Mouse (Mus musculus): ENCODE results near the gene Gng8. TPM values are rescaled to one million over a fixed set of nuclear protein-coding genes. Genes with fewer than 3 reads are reported as not detected.

Gng8 gene
- polyA plus RNA-seq, 2 experiments: 17.8 to 63.3 TPM

- DNase-seq (ENCODE audit: low spot score): no peak
- WGBS: 91% methylated on average over 32 of the region's 32 CpGs
These were observed 24.1 kb downstream of the Gng8 start for GRCm38 (mm10) chr7:16915461-16916340.

GRCm38 (mm10) chr7:16916342-16917265, 25.0 kb downstream of the Gng8 start:
- no peak for TF ChIP-seq POLR2A (IDR thresholded peaks at IDR 0.05; ENCODE audit: borderline replicate concordance, extremely low read depth, insufficient read depth, insufficient read length)
- WGBS: 87% methylated on average over 30 of the region's 30 CpGs
- H3K9ac ChIP-seq (ENCODE audit: low read depth, low read length, severe bottlenecking): no peak overlapping the region
- peaks cover 63% of the 10 kb centered on the region for H3K36me3 ChIP-seq (ENCODE audit: control insufficient read depth, insufficient read depth, low read length)
- peaks cover 25% of the 10 kb centered on the region for H3K4me1 ChIP-seq (ENCODE audit: control insufficient read depth, insufficient read depth, low read length)
- no peaks in the 10 kb centered on the region for H3K27me3 ChIP-seq (ENCODE audit: control insufficient read depth, insufficient read depth, low read length)
- no peaks in the 10 kb centered on the region for H3K9me3 ChIP-seq (ENCODE audit: control insufficient read depth, low read length)
- DNase-seq (ENCODE audit: low spot score): no peak
- no peak overlapping the region for H3K27ac ChIP-seq (replicated peaks; ENCODE audit: low read depth, low read length)
- no peak overlapping the region for H3K4me3 ChIP-seq (replicated peaks; ENCODE audit: low read length)
- H3K4me2 ChIP-seq (replicated peaks; ENCODE audit: low read depth, low read length, severe bottlenecking): no peak overlapping the region
- ATAC-seq (ENCODE audit: low FRiP score, low read depth): no peak

More at GRCm38 (mm10) chr7:16915461-16916340, 24.1 kb downstream of the Gng8 start:
- H3K4me1 ChIP-seq (ENCODE audit: control insufficient read depth, insufficient read depth, low read length): peaks cover 16% of the 10 kb centered on the region
- no peak overlapping the region for H3K27ac ChIP-seq (replicated peaks; ENCODE audit: low read depth, low read length)
- TF ChIP-seq POLR2A (IDR thresholded peaks at IDR 0.05; ENCODE audit: borderline replicate concordance, extremely low read depth, insufficient read depth, insufficient read length): no peak
- no peaks in the 10 kb centered on the region for H3K9me3 ChIP-seq (ENCODE audit: control insufficient read depth, low read length)
- H3K4me3 ChIP-seq (replicated peaks; ENCODE audit: low read length): no peak overlapping the region
- no peaks in the 10 kb centered on the region for H3K27me3 ChIP-seq (ENCODE audit: control insufficient read depth, insufficient read depth, low read length)
- no peak overlapping the region for H3K9ac ChIP-seq (ENCODE audit: low read depth, low read length, severe bottlenecking)
- peaks cover 63% of the 10 kb centered on the region for H3K36me3 ChIP-seq (ENCODE audit: control insufficient read depth, insufficient read depth, low read length)
- no peak for ATAC-seq (ENCODE audit: low FRiP score, low read depth)
- no peak overlapping the region for H3K4me2 ChIP-seq (replicated peaks; ENCODE audit: low read depth, low read length, severe bottlenecking)

- Histone ChIP-seq H3K27me3 (ENCODE audit: control insufficient read depth, insufficient read depth, low read length) (no peaks in the 10 kb centered on the region), H3K9me3 (ENCODE audit: control insufficient read depth, low read length) (no peaks in the 10 kb centered on the region), H3K4me2 (replicated peaks; ENCODE audit: low read depth, low read length, severe bottlenecking) (no peak overlapping the region), H3K27ac (replicated peaks; ENCODE audit: low read depth, low read length) (no peak overlapping the region), H3K36me3 (ENCODE audit: control insufficient read depth, insufficient read depth, low read length) (peaks cover 63% of the 10 kb centered on the region), H3K9ac (ENCODE audit: low read depth, low read length, severe bottlenecking) (no peak overlapping the region), H3K4me3 (replicated peaks; ENCODE audit: low read length) (no peak overlapping the region), H3K4me1 (ENCODE audit: control insufficient read depth, insufficient read depth, low read length) (peaks cover 29% of the 10 kb centered on the region)
- WGBS: 74% methylated on average over 11 of the region's 11 CpGs
- DNase-seq (ENCODE audit: low spot score) (no peak), ATAC-seq (ENCODE audit: low FRiP score, low read depth) (no peak)
- TF ChIP-seq POLR2A (IDR thresholded peaks at IDR 0.05; ENCODE audit: borderline replicate concordance, extremely low read depth, insufficient read depth, insufficient read length): no peak
These were observed 25.9 kb downstream of the Gng8 start for GRCm38 (mm10) chr7:16917447-16917846.

- DNase-seq (ENCODE audit: low spot score): no peak
- Histone ChIP-seq H3K4me2 (replicated peaks; ENCODE audit: low read depth, low read length, severe bottlenecking) (no peak overlapping the region), H3K9me3 (ENCODE audit: control insufficient read depth, low read length) (no peaks in the 10 kb centered on the region), H3K27ac (replicated peaks; ENCODE audit: low read depth, low read length) (no peak overlapping the region), H3K4me1 (ENCODE audit: control insufficient read depth, insufficient read depth, low read length) (peaks cover 32% of the 10 kb centered on the region), H3K9ac (ENCODE audit: low read depth, low read length, severe bottlenecking) (no peak overlapping the region), H3K4me3 (replicated peaks; ENCODE audit: low read length) (no peak overlapping the region), H3K27me3 (ENCODE audit: control insufficient read depth, insufficient read depth, low read length) (no peaks in the 10 kb centered on the region), H3K36me3 (ENCODE audit: control insufficient read depth, insufficient read depth, low read length) (peaks cover 63% of the 10 kb centered on the region)
- ATAC-seq (ENCODE audit: low FRiP score, low read depth): no peak
- TF ChIP-seq POLR2A (IDR thresholded peaks at IDR 0.05; ENCODE audit: borderline replicate concordance, extremely low read depth, insufficient read depth, insufficient read length): no peak
- WGBS: 75% methylated on average over 9 of the region's 9 CpGs
These were observed 26.4 kb downstream of the Gng8 start for GRCm38 (mm10) chr7:16918014-16918413.

- 72% methylated on average over 3 of the region's 3 CpGs for WGBS
- Histone ChIP-seq H3K27ac (replicated peaks; ENCODE audit: low read depth, low read length) (no peak overlapping the region), H3K9me3 (ENCODE audit: control insufficient read depth, low read length) (no peaks in the 10 kb centered on the region), H3K4me1 (ENCODE audit: control insufficient read depth, insufficient read depth, low read length) (peaks cover 32% of the 10 kb centered on the region), H3K4me2 (replicated peaks; ENCODE audit: low read depth, low read length, severe bottlenecking) (no peak overlapping the region), H3K4me3 (replicated peaks; ENCODE audit: low read length) (no peak overlapping the region), H3K9ac (ENCODE audit: low read depth, low read length, severe bottlenecking) (no peak overlapping the region), H3K27me3 (ENCODE audit: control insufficient read depth, insufficient read depth, low read length) (no peaks in the 10 kb centered on the region), H3K36me3 (ENCODE audit: control insufficient read depth, insufficient read depth, low read length) (peaks cover 63% of the 10 kb centered on the region)
- DNase-seq (ENCODE audit: low spot score) (no peak), ATAC-seq (ENCODE audit: low FRiP score, low read depth) (no peak)
- no peak for TF ChIP-seq POLR2A (IDR thresholded peaks at IDR 0.05; ENCODE audit: borderline replicate concordance, extremely low read depth, insufficient read depth, insufficient read length)
These were observed 27.1 kb downstream of the Gng8 start for GRCm38 (mm10) chr7:16918670-16919069.
